Mouse (Mus musculus) lung, adult 2 months (tissue): Measurements from ENCODE around the gene Cdh23.

Experiments used
- CTCF ChIP-seq: fragments of 200-500 bp; IDR thresholded peaks from 2 replicates; pipeline ENCODE4 v1.5.1; 2011; ENCODE audit warnings: mild to moderate bottlenecking, low read length, control low read depth; ENCODE audit not compliant: insufficient read depth
- POLR2A ChIP-seq: fragments of 200-500 bp; IDR thresholded peaks from 2 replicates; pipeline ENCODE4 v1.6.1; 2011; ENCODE audit warnings: low read depth, mild to moderate bottlenecking, control low read depth, low read length, borderline replicate concordance; ENCODE audit errors: extremely low read depth

GRCm38 (mm10) chr10:60389447-60389865, 306.8 kb downstream of the Cdh23 start:
- TF ChIP-seq POLR2A (no peak), CTCF (no peak)
